33 mouse cellular contexts compared by ENCODE assay signal in the genomic region with DNA sequence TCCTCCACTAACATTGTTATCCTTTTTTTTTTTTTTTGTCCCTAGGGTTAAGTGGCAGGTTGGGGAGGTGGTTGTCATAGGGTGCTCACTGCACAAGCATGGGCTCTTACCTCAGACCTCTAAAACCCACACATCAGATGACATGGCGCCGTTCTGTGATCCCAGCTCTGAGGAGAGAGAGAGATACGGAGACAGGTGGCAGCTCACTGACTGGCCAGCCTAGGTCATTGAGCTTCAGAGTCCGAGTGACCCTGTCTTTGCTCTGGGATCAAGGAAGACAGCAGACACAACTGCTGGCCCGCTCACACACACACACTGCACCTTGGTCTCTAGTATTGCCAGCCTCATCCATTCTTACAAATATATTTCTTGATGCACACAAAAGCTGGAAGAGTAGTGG.
"Had no signal": no experiment of that assay in that cellular context is flagged by ENCODE, and none has a peak within 500 bp of the region (broad histone marks: within the 10 kb centered on the region; RNA-seq: fewer than 3 reads in every experiment).

No protein-coding gene starts in this region.

- ATAC-seq: hindbrain, embryonic 16.5 days; hindbrain, postnatal 0 days; inflammation-experienced regulatory T-cells, adult 6 months; intestine, embryonic 15.5 days; intestine, embryonic 16.5 days; intestine, postnatal 0 days had no signal

- H3K9ac ChIP-seq: heart, embryonic 12.5 days; heart, embryonic 13.5 days; heart, embryonic 15.5 days; hindbrain, embryonic 12.5 days; hindbrain, embryonic 13.5 days; hindbrain, embryonic 14.5 days; hindbrain, embryonic 15.5 days; intestine, embryonic 15.5 days; kidney, embryonic 15.5 days had no signal

- H3K4me3 ChIP-seq: heart, embryonic 12.5 days; heart, embryonic 13.5 days; heart, embryonic 15.5 days; hindbrain, embryonic 10.5 days; hindbrain, embryonic 12.5 days; hindbrain, embryonic 13.5 days; hindbrain, embryonic 15.5 days; intestine, embryonic 15.5 days; kidney, embryonic 15.5 days; layer of hippocampus, adult 2 months had no signal

- H3K4me1 ChIP-seq: heart, embryonic 12.5 days; heart, embryonic 13.5 days; heart, embryonic 15.5 days; hindbrain, embryonic 10.5 days; hindbrain, embryonic 12.5 days; hindbrain, embryonic 15.5 days; intestine, embryonic 15.5 days; kidney, embryonic 15.5 days had no signal

- H3K27ac ChIP-seq: heart, embryonic 13.5 days; heart, embryonic 15.5 days; hindbrain, embryonic 10.5 days; hindbrain, embryonic 12.5 days; hindbrain, embryonic 13.5 days; hindbrain, embryonic 14.5 days; hindbrain, embryonic 15.5 days; hindbrain, postnatal 0 days; intestine, embryonic 15.5 days; kidney, embryonic 15.5 days; kidney, postnatal 0 days; layer of hippocampus, adult 2 months had no signal

- H3K27me3 ChIP-seq: heart, embryonic 12.5 days; heart, embryonic 13.5 days; heart, embryonic 15.5 days; hindbrain, embryonic 12.5 days; hindbrain, embryonic 13.5 days; hindbrain, embryonic 15.5 days; intestine, embryonic 15.5 days; kidney, embryonic 15.5 days had no signal

- H3K9me3 ChIP-seq: heart, embryonic 13.5 days; heart, embryonic 15.5 days; hindbrain, embryonic 12.5 days; hindbrain, embryonic 13.5 days; hindbrain, embryonic 15.5 days; intestine, embryonic 15.5 days; kidney, embryonic 15.5 days had no signal

- H3K4me2 ChIP-seq: heart, embryonic 11.5 days; heart, embryonic 12.5 days; heart, embryonic 13.5 days; heart, embryonic 15.5 days; hindbrain, embryonic 12.5 days; hindbrain, embryonic 13.5 days; hindbrain, embryonic 14.5 days; hindbrain, embryonic 15.5 days; intestine, embryonic 15.5 days; kidney, embryonic 15.5 days had no signal

- DNase-seq: heart, postnatal 10 days; heart, postnatal 14 days; heart, postnatal 36 days; heart, postnatal 4 days; kidney, adult 11 months; kidney, adult 18-20 months; kidney, adult 2 months; kidney, adult 8-10 months; kidney, adult 9 months; kidney, postnatal 10 days; kidney, postnatal 14 days; kidney, postnatal 25 days; kidney, postnatal 36 days; kidney, postnatal 4 days; layer of hippocampus, postnatal 36 days had no signal
